ENCODE assay signal across 8 mouse cellular contexts in the genomic region with DNA sequence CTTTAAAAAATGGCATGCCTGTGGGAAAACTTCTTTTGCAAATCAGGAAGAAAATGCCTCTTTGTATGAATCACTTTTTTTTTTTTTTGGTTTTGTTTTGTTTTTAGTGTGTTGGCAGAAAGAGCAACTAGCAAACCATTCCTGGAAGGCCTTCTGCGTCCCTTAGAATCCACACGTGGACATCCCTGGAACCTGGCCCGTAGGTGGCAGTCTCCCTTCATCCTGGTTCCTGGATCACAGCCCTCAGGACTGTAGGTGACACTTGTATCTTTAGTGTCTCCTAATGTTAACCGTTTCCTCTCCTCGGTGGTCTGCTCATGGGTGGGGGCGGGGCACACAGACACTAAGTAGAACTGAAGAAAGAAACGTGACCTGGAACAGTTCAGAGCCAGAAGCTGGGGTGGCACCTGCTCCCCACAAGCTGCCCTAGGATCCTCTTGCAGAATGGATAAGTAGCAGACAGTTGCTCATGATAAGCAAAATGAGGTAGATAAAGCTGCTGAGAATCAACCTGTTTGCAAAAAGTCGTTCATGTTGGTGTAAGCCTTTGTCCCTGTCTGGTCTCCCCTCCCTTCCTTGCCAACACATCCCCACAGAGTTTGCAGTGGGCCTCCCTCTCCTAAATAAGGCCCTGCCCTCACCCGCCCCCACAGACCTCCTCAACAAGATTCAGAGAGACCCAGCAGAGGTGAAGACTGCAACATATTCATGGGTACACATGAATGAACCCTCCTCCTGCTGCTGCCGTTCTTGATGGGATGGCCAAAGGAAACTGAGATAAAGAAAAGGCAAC. TPM values are rescaled to one million over a fixed set of nuclear protein-coding genes. Genes with fewer than 3 reads are reported as not detected.
A peak's percentile ranks its signal among the peaks of the same experiment; 100 is the strongest.
DNase-seq lines count a peak whose midpoint lies in the region; ATAC-seq lines count a peak whose summit lies in the region.

No protein-coding gene starts in this region.

- no peak overlapping the region for H3K4me3 ChIP-seq in heart, embryonic 15.5 days
- peak overlapping the region; percentile 31; the same call in 1 of the 2 replicates for H3K4me3 ChIP-seq in midbrain, embryonic 10.5 days

- peak; percentile 23 for DNase-seq in thymus, postnatal 0 days (ENCODE audit: low spot score)
- no peak for DNase-seq in thymus, postnatal 25 days
- DNase-seq in cerebellum, adult 9-10 months: peak; percentile 90
- peak; percentile 76 for DNase-seq in kidney, postnatal 10 days
- peak; percentile 23 for DNase-seq in midbrain, embryonic 10.5 days (ENCODE audit: low spot score)
- no peak for DNase-seq in yolk sac, embryonic 10.5 days (ENCODE audit: low spot score)
- no peak for DNase-seq in frontal cortex, postnatal 25 days (ENCODE audit: low spot score in 2 of 2)

- ATAC-seq in heart, embryonic 15.5 days (replicated peaks; ENCODE audit: insufficient number of reproducible peaks, insufficient read depth, low FRiP score, low read depth): 0 out of 2 replicates have a peak, but pooled peaks have one; percentile 58

- no peaks in the 10 kb centered on the region for H3K27me3 ChIP-seq in heart, embryonic 15.5 days
- H3K27me3 ChIP-seq in midbrain, embryonic 10.5 days (ENCODE audit: low read depth, poor library complexity, severe bottlenecking): peaks cover 21% of the 10 kb centered on the region; the same call in 1 of the 2 replicates

- H3K36me3 ChIP-seq in heart, embryonic 15.5 days: no peaks in the 10 kb centered on the region
- H3K36me3 ChIP-seq in midbrain, embryonic 10.5 days: no peaks in the 10 kb centered on the region

- H3K9ac ChIP-seq in heart, embryonic 15.5 days: no peak overlapping the region

- 22% methylated on average over 10 of the region's 10 CpGs for WGBS in heart, embryonic 15.5 days
- WGBS in midbrain, embryonic 10.5 days: 24% methylated on average over 10 of the region's 10 CpGs

- H3K4me2 ChIP-seq in heart, embryonic 15.5 days: no peak overlapping the region

- no peak overlapping the region for H3K27ac ChIP-seq in heart, embryonic 15.5 days
- H3K27ac ChIP-seq in midbrain, embryonic 10.5 days (replicated peaks): peak overlapping the region; percentile 76

- peaks cover 25% of the 10 kb centered on the region for H3K4me1 ChIP-seq in heart, embryonic 15.5 days (replicated peaks)
- peaks cover 36% of the 10 kb centered on the region for H3K4me1 ChIP-seq in midbrain, embryonic 10.5 days

- H3K9me3 ChIP-seq in heart, embryonic 15.5 days (replicated peaks): no peaks in the 10 kb centered on the region
- no peaks in the 10 kb centered on the region for H3K9me3 ChIP-seq in midbrain, embryonic 10.5 days (replicated peaks)

RNA-seq across cellular contexts. Expression of a gene that starts 52.6 kb away (rescaled TPM):
- polyA plus RNA-seq in thymus, postnatal 0 days (2015; fragmentation: Nextera tagmentation; extraction: Ambion mirVana): 0.25 and 0.45 TPM in 2 replicates
- 2.3 and 2.4 TPM in 2 replicates for polyA plus RNA-seq in heart, embryonic 15.5 days (2015; fragmentation: Nextera tagmentation; extraction: Ambion mirVana)
- polyA plus RNA-seq in midbrain, embryonic 10.5 days (2016; fragmentation: Nextera tagmentation; extraction: Ambion mirVana): 1.5 and 1.6 TPM in 2 replicates

Comparison
In these comparisons a context has a peak if more than half of its experiments do, and no peak if none do; other contexts are left out.
1. DNase-seq: peak in thymus, postnatal 0 days (single experiment), cerebellum, adult 9-10 months (single experiment), kidney, postnatal 10 days (single experiment) and midbrain, embryonic 10.5 days (single experiment); none in thymus, postnatal 25 days (single experiment), yolk sac, embryonic 10.5 days (single experiment) and frontal cortex, postnatal 25 days (0 of 2).